Mouse (Mus musculus) limb, embryonic 11.5 days (tissue): Measurements from ENCODE around the gene Zfp866. TPM values are rescaled to one million over a fixed set of nuclear protein-coding genes. Genes with fewer than 3 reads are reported as not detected.
A peak's percentile ranks its signal among the peaks of the same experiment; 100 is the strongest.

Source experiments
- ATAC-seq: fragments of 200-750 bp; cut with Nextera tagmentation; 2 replicates; pipeline ENCODE4 v1.8.0; 2017; ENCODE audit warnings: low read depth; ENCODE audit not compliant: insufficient number of reproducible peaks, low FRiP score, low TSS enrichment
- DNase-seq: peaks from one replicate; pipeline ENCODE4 v3.0.0-alpha.2; 2015; ENCODE audit warnings: low spot score
- H3K27ac ChIP-seq: fragments of 300-500 bp; sonication (generic); replicated peaks from 2 replicates; pipeline ENCODE4 v1.5.1; 2014; ENCODE audit warnings: low read depth, mild to moderate bottlenecking, low read length
- H3K27me3 ChIP-seq: fragments of 300-500 bp; sonication (generic); 2 replicates; pipeline ENCODE4 v1.6.1; 2014; ENCODE audit warnings: mild to moderate bottlenecking, low read length, mixed read lengths; ENCODE audit not compliant: control insufficient read depth, insufficient read depth
- H3K36me3 ChIP-seq: fragments of 300-500 bp; sonication (generic); 2 replicates; pipeline ENCODE4 v1.6.1; 2014; ENCODE audit warnings: mild to moderate bottlenecking, low read length, moderate library complexity, mixed read lengths; ENCODE audit not compliant: control insufficient read depth, insufficient read depth
- H3K4me1 ChIP-seq: fragments of 300-500 bp; sonication (generic); 2 replicates; pipeline ENCODE4 v1.6.1; 2014; ENCODE audit warnings: low read length, mixed read lengths; ENCODE audit not compliant: control insufficient read depth, insufficient read depth
- H3K4me2 ChIP-seq: fragments of 300-500 bp; sonication (generic); 2 replicates; pipeline ENCODE4 v1.6.1; 2014; ENCODE audit warnings: low read depth, mild to moderate bottlenecking, moderate library complexity; ENCODE audit not compliant: severe bottlenecking
- H3K4me3 ChIP-seq: fragments of 300-500 bp; sonication (generic); 2 replicates; pipeline ENCODE4 v1.5.1; 2014; ENCODE audit warnings: low read depth, low read length
- H3K9ac ChIP-seq: fragments of 300-500 bp; sonication (generic); 2 replicates; pipeline ENCODE4 v1.6.1; 2014; ENCODE audit warnings: mild to moderate bottlenecking, low read length
- H3K9me3 ChIP-seq: fragments of 300-500 bp; sonication (generic); 2 replicates; pipeline ENCODE4 v1.6.1; 2016; ENCODE audit warnings: low read length; ENCODE audit not compliant: control insufficient read depth
- WGBS: fragments of 180-500 bp; shearing (Covaris S2); extraction: QIAGEN DNeasy Blood & Tissue Kit; methylation state at CpG from one replicate; pipeline ENCODE4 v1.1.7; 2014; 5-methylcytosine and 5-hydroxymethylcytosine counted together
- polyA plus RNA-seq: library from polyadenylated mRNA; unstranded; fragments of >200 nt; fragmentation: Nextera tagmentation; extraction: Ambion mirVana; gene quantifications from 2 replicates; pipeline ENCODE4 v1.2.1, GENCODE M21; 2014

The Zfp866 gene
- polyA plus RNA-seq, result 39.0 and 41.5 TPM in 2 replicates

DNA sequence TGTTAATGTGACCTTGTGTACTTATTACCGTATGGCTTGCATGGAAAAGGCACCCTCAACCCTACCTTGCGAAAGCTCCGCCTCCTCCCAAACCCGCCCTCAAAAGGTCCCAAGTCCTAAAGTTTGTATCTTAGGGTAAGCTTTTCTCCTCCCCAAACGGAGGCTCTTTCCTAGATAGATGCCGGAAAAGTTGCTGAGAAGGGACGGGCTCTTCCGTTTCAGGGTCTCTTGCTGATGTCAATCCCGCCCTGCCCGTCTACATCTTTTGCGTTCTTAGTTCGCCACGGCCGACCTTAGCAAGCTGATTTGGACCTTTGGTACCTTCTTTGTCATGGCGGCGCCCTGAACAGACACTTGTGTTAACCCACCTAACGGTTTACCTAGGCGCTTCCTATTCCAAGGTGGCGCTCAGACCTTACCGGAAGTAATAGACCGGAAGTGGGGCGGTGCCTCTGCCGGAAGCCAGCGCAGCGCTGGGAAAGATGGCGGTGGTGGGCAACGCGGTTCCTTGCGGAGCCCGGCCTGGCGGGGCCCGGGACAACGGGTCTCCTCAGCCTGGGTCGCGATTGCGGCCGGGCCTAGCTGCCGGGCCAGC lies at the start of gene Zfp866, which contains the start of gene Atp13a1:
Gene Zfp866 (minus strand): TSS at position 406 of the 595 bp plus-strand sequence.
Gene Atp13a1 (plus strand): TSS at position 391 of the 595 bp plus-strand sequence.
- Histone ChIP-seq H3K9me3 (no peaks in the 10 kb centered on the region), H3K4me3 (peak within 1 kb of the TSS; percentile 88), H3K27me3 (no peaks in the 10 kb centered on the region), H3K9ac (peak within 1 kb of the TSS; percentile 95), H3K27ac (peak within 1 kb of the TSS; percentile 77), H3K4me1 (peaks cover 17% of the 10 kb centered on the region), H3K4me2 (peak within 1 kb of the TSS; percentile 86), H3K36me3 (peaks cover 6% of the 10 kb centered on the region; the same call in 1 of the 2 replicates)
- under 1% methylated on average over 38 of the region's 38 CpGs for WGBS
- peak; percentile 93 for DNase-seq
- ATAC-seq, result peak; percentile 94

DNA sequence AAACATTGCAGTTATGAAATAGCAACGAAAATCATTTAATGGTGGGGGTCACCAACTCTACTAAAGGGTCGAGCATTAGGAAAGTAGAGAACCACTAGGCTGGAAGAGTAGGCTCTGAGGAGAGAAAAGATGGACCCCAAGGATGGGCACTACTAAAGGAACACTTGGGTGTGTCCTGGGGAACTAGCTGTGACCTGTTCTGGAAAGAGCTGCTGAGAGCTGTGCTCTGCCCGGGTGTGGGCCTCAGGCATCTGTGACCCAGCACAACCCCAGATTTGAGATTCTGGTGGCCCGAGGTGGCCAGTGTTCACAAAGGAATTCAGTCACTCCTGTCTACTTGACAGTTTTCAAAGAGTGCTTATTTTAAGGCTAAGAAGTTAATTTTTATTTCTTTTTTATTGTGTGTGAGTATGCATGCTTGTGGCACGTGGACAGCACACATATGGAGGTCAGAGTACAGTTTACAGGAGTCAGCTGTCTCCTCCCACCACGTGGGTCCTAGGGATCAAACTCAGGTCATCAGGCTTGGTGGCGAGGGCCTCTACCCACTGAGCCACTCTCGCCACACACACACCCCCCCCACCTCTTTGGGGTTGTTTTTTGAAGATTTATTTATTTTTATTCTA lies 46.2 kb upstream of the Zfp866 start:
- Histone ChIP-seq H3K9me3 (no peaks in the 10 kb centered on the region), H3K4me1 (no peaks in the 10 kb centered on the region), H3K27ac (no peak overlapping the region), H3K4me3 (no peak overlapping the region), H3K36me3 (no peaks in the 10 kb centered on the region), H3K4me2 (no peak overlapping the region), H3K9ac (no peak overlapping the region), H3K27me3 (no peaks in the 10 kb centered on the region)
- DNase-seq (no peak), ATAC-seq (no peak)
- WGBS, result 74% methylated on average over 8 of the region's 8 CpGs

GRCm38 (mm10) chr8:69832298-69832853 lies 41.4 kb upstream of the Zfp866 start, which contains the start of gene Pbx4:
TSS of gene Pbx4 (plus strand) at chr8:69832491.
- Histone ChIP-seq H3K4me3 (peak within 1 kb of the TSS; percentile 59), H3K27ac (no peak within 1 kb of the TSS; the same call in 1 of the 2 replicates), H3K4me1 (peaks cover 6% of the 10 kb centered on the region; the same call in 1 of the 2 replicates), H3K4me2 (peak within 1 kb of the TSS; percentile 95), H3K36me3 (peaks cover 5% of the 10 kb centered on the region; the same call in 1 of the 2 replicates), H3K27me3 (no peaks in the 10 kb centered on the region), H3K9ac (peak within 1 kb of the TSS; percentile 59; the same call in 1 of the 2 replicates), H3K9me3 (no peaks in the 10 kb centered on the region)
- DNase-seq (peak; percentile 96), ATAC-seq (peak; percentile 97)
- under 1% methylated on average over 38 of the region's 38 CpGs for WGBS

GRCm38 (mm10) chr8:69826371-69826770 lies 35.4 kb upstream of the Zfp866 start:
- Histone ChIP-seq H3K4me2 (no peak overlapping the region), H3K27me3 (no peaks in the 10 kb centered on the region), H3K9ac (no peak overlapping the region), H3K27ac (no peak overlapping the region), H3K36me3 (peaks cover 11% of the 10 kb centered on the region), H3K4me1 (peaks cover 19% of the 10 kb centered on the region), H3K9me3 (no peaks in the 10 kb centered on the region), H3K4me3 (no peak overlapping the region)
- DNase-seq (no peak), ATAC-seq (no peak)
- 93% methylated on average over 12 of the region's 12 CpGs for WGBS

- Histone ChIP-seq H3K27ac (peak within 1 kb of the TSS; percentile 75), H3K36me3 (peaks cover 5% of the 10 kb centered on the region), H3K4me2 (peak within 1 kb of the TSS; percentile 58), H3K27me3 (no peaks in the 10 kb centered on the region), H3K9me3 (no peaks in the 10 kb centered on the region), H3K4me1 (peaks cover 19% of the 10 kb centered on the region), H3K4me3 (peak within 1 kb of the TSS; percentile 74), H3K9ac (peak within 1 kb of the TSS; percentile 84)
- WGBS, result 2% methylated on average over 31 of the region's 35 CpGs
- ATAC-seq (peak; percentile 85), DNase-seq (peak; percentile 88)
Measured at GRCm38 (mm10) chr8:69822386-69823191, 31.6 kb upstream of the Zfp866 start, which contains the start of gene Lpar2. TSS of gene Lpar2 (plus strand) at chr8:69822429.

DNA sequence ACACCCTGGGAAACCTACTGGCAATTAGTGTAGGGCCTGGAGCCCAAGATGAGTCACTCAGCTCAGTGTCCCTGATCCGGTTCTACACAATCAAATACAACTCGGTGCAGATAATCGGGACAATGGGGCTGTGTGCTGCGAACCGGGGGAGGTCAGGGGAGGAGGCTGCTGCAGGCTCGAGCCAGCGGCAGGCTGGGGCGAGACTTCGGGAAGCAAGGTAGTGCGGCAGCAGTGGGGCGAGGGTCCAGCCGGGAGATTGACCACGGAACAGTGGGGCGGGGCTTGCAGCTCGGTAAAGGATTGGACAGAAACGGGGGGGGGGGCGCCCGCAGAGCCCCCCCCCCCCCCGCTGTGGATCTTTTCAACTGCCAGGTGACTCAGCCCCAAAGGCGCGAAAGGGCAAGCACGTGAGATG lies 31.0 kb upstream of the Zfp866 start:
- DNase-seq, result peak; percentile 81
- H3K27ac ChIP-seq, result no peak overlapping the region
- peak; percentile 63 for ATAC-seq

GRCm38 (mm10) chr8:69820466-69820865 lies 29.5 kb upstream of the Zfp866 start:
- no peak overlapping the region for H3K9ac ChIP-seq
- no peak overlapping the region for H3K4me3 ChIP-seq
- no peak overlapping the region for H3K4me2 ChIP-seq
- H3K4me1 ChIP-seq, result peaks cover 19% of the 10 kb centered on the region
- WGBS, result 77% methylated on average over 9 of the region's 9 CpGs
- H3K9me3 ChIP-seq, result no peaks in the 10 kb centered on the region
- peaks cover 2% of the 10 kb centered on the region; the same call in 1 of the 2 replicates for H3K36me3 ChIP-seq
- H3K27ac ChIP-seq, result no peak overlapping the region
- no peak for DNase-seq
- no peak for ATAC-seq
- no peaks in the 10 kb centered on the region for H3K27me3 ChIP-seq

More for the DNA sequence above, 31.0 kb upstream of the Zfp866 start:
- H3K4me3 ChIP-seq, result peak overlapping the region; percentile 74
- H3K4me1 ChIP-seq, result peaks cover 19% of the 10 kb centered on the region
- H3K27me3 ChIP-seq, result no peaks in the 10 kb centered on the region
- peak overlapping the region; percentile 84 for H3K9ac ChIP-seq
- peak overlapping the region; percentile 58 for H3K4me2 ChIP-seq
- under 1% methylated on average over 16 of the region's 22 CpGs for WGBS
- no peaks in the 10 kb centered on the region for H3K9me3 ChIP-seq
- H3K36me3 ChIP-seq, result peaks cover 5% of the 10 kb centered on the region

- Histone ChIP-seq H3K36me3 (peaks cover 4% of the 10 kb centered on the region; the same call in 1 of the 2 replicates), H3K9me3 (no peaks in the 10 kb centered on the region), H3K4me1 (no peaks in the 10 kb centered on the region), H3K4me2 (no peak overlapping the region), H3K27me3 (no peaks in the 10 kb centered on the region), H3K27ac (no peak overlapping the region), H3K4me3 (no peak overlapping the region), H3K9ac (no peak overlapping the region)
- DNase-seq, result no peak
- ATAC-seq, result no peak
- 93% methylated on average over 4 of the region's 4 CpGs for WGBS
Measured at GRCm38 (mm10) chr8:69815396-69815795, 24.4 kb upstream of the Zfp866 start.
